Mouse (Mus musculus) right cerebral cortex, postnatal 36 days (tissue): ENCODE results near the gene Hivep3.

Experiments
- DNase-seq, 2 experiments: peaks; one replicate each; pipeline ENCODE4 v3.0.0; 2022; ENCODE audit warnings: low spot score in 2 of 2, mixed read lengths in 1 of 2

Gene Hivep3

GRCm38 (mm10) chr4:120091997-120092783 is 358.6 kb downstream of the Hivep3 start:
- DNase-seq = no peak

GRCm38 (mm10) chr4:120096935-120097334 is 363.4 kb downstream of the Hivep3 start:
- DNase-seq = no peak

DNA sequence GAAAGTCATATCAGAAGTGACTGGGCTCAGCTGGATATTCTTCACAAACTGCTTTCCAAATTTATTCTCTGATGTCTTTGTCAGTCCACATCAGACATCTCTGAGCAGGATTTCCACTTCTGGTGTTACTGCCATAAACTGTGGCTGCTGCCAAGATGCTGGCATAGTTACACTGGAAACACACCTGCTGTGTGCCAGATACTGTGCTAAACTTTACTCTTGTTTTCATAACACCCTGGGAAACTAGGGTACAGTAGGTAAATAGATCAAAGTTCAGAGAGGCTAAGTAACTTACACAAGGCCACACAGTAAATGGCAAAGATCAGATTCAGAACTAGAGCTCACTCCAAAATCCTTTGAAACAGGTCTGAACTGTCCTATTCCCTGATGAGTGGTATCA is 367.6 kb downstream of the Hivep3 start:
- DNase-seq = no peak

DNA sequence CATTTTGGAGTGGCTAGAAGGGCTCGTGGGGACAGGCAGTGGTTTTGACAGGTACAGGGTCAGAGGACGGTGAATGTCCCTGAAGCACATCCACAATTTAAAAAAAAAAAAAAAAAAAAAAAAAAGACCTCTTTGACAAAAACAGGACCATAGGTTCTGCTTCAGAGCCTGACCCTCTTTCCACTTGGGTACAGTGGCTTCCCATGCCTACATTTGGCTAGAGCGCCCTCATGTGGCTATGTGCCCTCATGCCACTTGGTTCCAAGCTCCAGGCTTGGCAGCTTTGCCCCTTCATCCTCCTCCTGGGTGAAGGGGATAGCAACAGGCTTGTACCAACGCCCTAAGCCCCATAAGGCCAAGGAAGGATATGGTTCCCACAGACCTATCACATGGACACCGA is 371.0 kb downstream of the Hivep3 start:
- DNase-seq = peak in 1 of 2 experiments; percentile 55

DNA sequence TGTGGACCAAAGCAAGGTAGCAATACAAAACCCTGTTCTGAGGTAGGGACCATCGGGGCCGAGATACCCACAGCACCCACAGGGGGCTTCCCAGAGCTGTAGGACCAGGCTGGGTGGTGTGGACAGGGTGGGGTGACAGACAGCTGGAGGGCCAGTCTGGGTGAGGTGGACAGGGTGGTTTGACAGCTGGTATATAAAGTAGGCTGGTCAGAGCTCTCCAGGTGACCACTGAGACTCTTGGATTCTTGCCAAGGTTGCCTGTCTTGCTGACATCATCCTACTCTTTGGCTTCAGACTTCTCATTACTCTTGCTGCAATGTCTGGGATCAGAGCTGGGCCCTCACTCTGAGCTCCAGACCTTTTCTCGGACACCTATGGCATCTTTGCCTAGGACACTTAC is 372.8 kb downstream of the Hivep3 start:
- no peak for DNase-seq

DNA sequence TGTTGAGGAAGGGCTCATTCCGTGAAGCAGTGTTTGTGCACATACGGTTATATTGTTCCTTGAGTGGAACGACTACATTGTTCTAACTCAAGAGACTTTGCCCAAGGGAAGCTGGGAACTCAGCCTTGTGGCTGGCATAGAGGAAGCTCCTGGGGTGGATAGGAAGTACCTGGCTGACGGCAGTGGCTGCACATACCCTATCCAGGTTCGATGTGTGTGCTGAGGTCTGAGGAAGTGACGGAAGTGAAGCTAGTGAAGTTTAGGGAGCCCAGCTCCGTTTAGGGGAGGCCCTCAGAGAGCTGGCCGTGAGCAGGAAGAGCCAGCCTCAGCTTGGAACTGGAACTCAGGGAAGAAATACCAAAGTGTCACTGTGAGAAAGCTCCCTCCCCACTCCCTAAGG is 374.2 kb downstream of the Hivep3 start:
- DNase-seq = no peak

GRCm38 (mm10) chr4:120115516-120115915 is 381.9 kb downstream of the Hivep3 start:
- no peak for DNase-seq

DNA sequence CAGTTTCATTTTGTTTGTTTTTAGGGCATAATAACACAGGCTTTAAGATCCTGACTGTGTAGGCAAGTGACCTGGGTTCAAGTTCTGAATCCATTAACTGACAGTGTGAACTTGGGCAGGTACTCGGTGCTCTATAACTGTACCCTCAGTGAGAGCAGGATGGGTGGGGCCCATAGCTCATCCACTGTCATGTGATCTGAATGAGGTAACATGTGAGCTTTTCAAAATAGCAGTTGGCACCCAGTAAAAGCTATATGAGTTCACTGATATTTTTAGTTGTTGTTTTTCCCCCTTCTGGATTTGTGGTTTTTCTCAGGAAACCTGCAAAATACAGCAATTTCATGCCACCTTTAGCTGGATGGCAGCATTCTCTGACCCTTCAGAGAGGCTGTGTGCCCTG is 382.7 kb downstream of the Hivep3 start:
- no peak for DNase-seq

- DNase-seq = peak in 1 of 2 experiments; percentile 42
Measured at GRCm38 (mm10) chr4:120120276-120120675, 386.7 kb downstream of the Hivep3 start.

DNA sequence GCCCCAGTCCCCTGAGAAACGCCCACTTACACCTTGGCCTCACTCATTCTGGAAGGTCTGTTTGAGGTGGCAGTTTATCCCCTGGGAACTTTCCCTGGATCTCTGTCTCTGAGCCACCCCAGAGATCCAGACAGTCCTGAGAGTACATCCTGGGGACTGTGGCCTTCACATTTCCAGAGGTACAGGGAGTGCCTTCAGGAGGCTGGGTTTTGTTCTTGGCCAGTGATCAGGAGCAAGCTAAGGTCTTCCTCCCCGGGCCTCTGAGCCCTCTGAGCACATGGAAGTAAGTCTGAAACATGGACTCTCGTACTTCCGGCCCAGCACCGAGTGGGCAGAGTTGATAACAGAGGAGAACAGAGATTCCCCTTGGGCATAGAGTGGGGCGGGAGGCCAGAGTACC is 391.1 kb downstream of the Hivep3 start:
- DNase-seq = no peak

GRCm38 (mm10) chr4:120126047-120126446 is 392.5 kb downstream of the Hivep3 start:
- peak; percentile 51 to 63 for DNase-seq

GRCm38 (mm10) chr4:120127333-120127732 is 393.7 kb downstream of the Hivep3 start:
- no peak for DNase-seq

- peak in 1 of 2 experiments; percentile 43 for DNase-seq
Measured at GRCm38 (mm10) chr4:120128033-120128432, 394.4 kb downstream of the Hivep3 start.

DNA sequence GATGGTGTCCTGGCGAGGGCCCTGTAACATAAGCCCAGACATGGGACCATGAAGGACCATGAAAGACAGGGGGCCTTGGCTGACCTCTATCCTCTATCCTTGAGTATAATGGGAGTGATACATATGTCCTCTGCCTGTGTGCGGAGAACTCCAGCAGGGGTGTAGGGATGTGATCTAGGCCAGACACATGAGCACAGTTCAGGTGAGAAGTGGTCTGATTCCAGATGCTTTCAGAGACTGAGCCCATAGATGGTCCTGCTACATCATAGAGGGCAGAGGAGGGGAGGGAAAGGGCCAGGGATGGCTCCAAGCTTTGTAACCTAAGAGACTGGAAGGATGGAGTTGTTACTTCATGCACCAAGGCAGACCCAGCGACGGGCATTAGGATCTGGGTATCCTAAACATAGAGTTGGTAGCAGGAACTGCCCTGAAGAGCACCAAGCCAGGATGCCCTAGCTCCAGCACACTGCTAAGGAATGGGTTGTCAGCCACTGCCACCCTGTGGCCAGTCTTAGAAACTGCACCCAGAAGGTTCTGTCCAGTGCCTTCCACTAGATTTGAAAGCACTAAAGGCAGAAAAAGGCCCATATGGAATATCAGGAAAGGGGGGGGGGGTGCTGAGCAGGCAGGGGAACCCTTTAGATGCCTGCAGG is 395.8 kb downstream of the Hivep3 start:
- peak; percentile 47 to 48 for DNase-seq

DNA sequence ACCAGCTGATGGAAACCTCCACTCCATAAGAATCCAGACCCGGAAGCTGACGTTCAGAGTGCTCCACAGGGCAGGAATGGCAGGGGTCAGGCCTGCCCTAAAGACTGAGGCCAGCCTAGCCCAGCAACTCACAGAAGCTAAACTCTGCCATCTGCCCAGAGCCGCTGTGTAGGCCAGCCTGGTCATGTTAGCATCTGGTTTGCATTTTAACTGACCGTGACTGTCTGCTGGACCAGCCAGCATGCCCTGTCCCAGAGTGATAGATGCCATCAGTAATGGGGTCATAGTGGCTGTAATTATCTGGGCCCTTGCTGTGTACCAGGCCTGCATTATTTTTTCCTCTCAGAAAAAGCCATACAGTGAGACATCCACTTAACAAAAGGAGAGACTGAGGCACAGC is 397.3 kb downstream of the Hivep3 start:
- DNase-seq = no peak

DNA sequence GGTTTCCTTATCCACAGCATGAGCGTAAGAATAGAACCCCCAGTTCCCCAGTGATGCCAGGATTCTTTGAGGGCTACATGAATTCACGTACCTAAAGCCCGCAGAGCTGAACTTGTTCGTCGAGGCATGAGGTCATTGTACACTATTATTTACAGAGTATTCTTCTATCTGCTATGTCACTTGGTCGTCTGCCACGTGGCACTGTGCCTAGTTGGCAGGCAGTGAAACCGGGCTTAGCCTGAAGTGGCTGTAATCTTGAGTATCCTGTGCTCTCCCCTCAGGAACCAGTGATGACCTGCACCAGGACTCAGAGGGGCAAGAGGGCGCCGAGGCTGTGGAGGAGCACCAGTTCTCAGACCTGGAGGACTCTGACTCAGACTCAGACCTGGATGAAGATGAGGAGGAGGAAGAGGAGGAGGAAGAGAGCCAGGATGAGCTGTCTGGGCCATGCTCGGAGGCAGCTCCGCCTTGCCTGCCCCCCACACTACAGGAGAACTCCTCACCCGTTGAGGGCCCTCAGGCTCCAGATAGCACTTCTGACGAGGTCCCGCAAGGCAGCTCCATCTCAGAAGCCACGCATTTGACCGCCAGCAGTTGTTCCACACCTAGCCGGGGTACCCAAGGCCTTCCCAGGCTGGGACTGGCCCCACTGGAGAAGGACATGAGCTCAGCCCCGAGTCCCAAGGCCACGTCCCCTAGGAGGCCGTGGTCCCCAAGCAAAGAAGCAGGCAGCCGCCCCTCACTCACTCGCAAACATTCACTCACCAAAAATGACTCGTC is 398.0 kb downstream of the Hivep3 start:
- no peak for DNase-seq

DNA sequence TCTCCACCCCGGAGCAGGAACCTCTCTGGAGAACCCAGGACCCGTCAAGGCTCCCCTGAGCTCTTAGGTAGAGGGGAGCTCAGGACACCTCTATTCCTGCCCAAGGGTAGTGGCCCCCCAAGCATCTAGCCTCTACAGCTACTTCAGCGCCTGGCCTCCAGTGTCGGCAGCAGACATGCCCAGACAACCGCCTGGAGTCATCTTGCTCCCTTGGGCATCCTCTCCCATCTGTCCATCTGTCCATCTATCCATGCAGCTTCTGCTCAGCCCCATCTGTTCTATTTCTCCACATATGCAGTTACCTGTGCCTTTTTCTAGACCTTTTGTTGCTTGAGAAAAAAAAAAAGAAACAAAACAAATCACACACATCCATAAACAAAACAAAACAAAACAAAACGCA is 400.6 kb downstream of the Hivep3 start:
- no peak for DNase-seq

DNA sequence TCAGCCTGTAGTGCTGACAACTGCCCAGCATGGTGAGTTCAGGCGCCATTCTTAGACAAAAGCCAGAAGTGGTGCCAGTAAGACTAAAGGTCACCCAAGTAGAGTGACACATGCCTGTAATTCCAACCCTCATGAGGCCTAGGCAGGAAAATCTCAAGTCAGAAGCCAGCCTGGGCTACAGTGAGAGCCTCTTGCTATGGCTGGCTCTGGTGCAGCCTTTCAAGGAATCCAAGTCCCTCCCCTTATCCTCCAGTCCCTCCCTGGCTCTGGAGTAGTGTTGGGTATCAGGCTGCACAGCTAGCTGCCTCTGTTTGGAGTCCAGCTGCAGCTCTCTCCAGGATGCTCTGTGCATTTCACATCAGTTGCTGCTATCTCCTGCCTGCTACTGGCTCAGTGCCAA is 408.2 kb downstream of the Hivep3 start:
- no peak for DNase-seq

DNA sequence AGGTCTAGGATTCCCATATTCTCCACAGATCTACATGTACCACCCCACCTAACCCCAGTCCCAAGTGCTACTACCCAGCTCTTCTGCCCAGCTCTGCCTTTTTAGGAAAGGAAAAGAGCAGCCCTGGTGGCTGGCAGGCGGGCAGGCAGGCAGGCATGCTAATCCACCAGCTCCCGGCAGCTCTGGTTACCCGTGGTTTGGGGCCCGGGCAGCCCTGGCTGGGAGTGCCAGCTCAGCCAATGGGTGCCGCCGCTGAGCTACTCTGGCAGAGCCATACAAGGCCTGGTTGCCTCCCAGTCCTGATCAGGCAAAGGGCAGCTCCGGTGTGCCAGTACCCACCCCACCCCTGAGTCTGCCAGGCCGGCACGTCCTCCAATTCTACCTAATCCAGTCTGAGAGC is 409.3 kb downstream of the Hivep3 start:
- DNase-seq = no peak

- DNase-seq = peak; percentile 38 to 41
Measured at GRCm38 (mm10) chr4:120144343-120144742, 410.8 kb downstream of the Hivep3 start.

DNA sequence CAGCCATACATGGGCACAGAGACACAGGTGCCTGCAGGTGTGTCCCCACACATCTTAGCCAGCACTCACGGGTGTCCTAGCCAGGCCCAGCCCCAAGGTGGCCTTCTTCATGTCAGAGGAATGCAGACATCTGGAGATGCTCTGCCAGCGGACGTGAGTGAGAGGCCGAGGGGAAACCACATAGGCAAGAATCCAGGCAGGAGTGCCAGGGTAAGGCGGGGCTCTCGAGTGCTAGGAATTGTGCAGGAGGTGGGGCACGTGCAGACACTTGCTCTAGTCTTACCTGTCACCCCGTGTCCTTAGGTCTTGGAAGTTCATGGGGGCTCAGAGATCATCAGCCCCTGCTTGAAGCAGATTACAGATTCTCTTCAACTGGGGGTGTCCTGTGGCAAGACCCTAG is 412.3 kb downstream of the Hivep3 start:
- no peak for DNase-seq

GRCm38 (mm10) chr4:120148291-120149141 is 414.9 kb downstream of the Hivep3 start:
- peak; percentile 81 to 87 for DNase-seq
